Mouse (Mus musculus): ENCODE measurements around the gene Mtch1.
"Not testable (repeated sequence)": the region's sequence is repeated elsewhere in the genome, so short reads cannot be mapped to it uniquely, and the experiment has no call there.

Gene Mtch1

DNA sequence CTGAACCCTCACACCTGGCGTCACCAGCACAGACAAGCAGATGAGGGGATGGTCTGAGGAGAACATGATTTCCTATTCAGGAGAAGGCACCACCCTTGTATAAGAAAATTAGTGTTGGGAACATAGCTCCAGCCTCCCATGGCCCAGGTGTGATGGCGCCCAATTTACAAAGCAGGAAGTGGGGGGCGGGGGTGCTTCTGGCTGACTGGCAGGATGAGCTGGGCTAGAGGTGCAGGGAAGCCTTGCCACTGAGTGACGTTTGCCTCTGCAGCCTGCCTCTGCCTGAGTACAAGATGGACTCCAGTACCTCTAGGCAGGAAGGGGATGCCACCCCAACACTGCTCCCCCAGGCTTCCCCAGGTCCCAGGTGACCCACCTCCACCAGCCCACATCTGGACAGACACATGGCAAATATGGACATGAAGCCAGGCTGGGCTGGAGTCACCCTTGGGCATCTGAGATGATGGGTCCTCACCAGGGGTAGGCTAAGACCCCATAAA, 15.5 kb downstream of the Mtch1 start:
- no peak for DNase-seq

DNA sequence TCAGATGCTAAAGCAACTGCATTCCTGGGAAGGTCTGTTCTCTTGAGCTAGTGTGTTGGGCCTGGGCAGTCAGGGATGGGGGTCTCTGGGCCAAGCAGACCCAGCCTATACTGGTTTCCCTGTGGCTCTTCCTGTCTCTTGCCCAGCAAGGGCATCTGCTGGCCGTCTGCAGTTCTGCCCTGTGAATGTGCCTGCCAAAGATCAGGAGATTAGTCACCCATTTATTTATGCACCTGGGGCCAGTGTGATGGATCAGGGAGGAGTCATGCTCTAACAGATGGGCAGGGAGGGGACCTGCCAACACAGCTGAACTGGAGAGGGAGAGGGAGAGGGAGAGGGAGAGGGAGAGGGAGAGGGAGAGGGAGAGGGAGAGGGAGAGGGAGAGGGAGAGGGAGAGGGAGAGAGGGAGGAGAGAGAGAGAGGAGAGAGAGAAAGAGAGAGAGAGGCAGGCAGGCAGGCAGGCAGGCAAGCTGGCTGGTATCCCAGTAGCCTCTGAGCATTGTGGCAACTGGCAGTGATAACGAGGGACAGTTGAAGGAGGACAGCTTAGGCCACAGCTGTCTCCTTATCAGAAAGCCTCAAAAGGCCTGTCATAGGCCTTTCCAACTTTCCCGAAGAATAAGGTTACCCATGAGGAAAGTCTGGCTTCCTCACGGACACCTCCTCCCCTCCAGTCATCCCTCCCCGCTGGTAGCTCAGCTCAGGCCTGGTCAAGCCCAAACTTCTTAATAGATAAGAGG, 16.9 kb downstream of the Mtch1 start:
- DNase-seq, result peak; percentile 57

GRCm38 (mm10) chr17:29330221-29330620, 17.5 kb downstream of the Mtch1 start:
- DNase-seq, result no peak

GRCm38 (mm10) chr17:29327691-29328090, 20.0 kb downstream of the Mtch1 start:
- no peak for DNase-seq

DNA sequence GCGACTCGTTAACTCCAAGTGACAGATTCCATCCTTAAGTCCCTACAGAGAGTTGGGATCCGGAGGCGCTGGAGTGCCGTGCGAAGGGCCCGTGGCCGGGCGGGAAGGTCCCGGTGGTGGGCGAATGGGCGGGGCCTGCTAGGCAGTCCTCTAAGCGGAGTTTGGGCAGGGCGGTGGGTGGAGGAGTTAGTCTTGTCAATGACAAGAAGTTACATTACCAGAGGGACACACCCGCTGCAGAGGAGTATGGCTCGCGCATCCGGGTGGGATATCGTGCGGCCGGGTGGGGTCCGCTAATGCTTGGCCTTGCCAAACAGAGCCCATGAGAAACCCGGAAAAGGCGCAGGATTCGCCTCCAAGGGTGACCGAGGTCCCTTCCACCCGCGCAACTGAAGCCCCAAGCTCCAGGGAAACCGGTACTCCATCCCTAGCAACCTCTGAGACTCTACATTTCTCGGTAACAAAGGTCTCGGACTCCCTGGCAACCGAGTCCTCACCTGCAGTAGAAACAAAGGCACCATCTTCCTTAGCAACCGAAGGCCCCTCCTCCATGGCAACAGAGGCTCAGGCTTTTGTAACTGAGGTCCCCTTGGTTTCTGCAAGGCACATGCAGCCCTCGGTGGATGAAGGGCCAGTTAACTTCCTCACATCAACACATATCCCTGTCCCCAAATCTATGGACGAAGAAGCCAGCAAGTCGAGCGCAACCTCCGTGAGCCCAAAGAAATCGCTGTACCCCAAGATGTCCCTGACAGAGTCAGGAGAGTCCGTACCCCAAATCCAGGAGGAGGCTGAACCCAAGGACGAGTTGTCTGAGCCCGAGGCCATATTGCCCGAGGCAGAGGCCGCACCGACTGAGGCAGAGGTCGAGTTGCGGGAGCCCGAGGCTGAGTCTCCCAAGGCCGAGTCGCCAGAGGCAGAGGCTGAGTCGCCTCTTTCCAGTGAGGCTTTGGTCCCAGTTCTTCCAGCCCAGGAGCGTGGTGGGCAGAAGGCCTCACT, 20.9 kb downstream of the Mtch1 start:
- peak; percentile 48 for DNase-seq

- no peak for DNase-seq
Observed at GRCm38 (mm10) chr17:29325831-29326230, 21.9 kb downstream of the Mtch1 start.

DNA sequence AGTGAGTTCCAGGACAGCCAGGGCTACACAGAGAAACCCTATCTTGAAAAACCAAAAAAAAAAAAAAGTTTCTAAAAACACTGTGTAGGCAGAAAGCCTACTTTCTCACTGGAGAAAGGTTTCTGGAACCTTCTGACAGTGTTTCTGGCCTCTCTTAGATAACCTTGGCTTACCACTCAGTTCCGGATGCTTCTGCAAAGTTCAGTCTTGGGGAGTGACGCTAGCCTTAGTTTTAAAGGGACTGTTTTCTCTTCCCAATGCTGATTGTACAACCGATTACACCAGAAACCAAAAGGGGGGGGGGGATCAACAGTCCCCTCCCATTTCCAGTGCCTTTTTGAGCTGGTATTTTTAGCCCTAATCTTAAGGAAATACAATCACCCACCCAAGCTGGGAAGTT, 24.1 kb downstream of the Mtch1 start:
- no peak for DNase-seq

DNA sequence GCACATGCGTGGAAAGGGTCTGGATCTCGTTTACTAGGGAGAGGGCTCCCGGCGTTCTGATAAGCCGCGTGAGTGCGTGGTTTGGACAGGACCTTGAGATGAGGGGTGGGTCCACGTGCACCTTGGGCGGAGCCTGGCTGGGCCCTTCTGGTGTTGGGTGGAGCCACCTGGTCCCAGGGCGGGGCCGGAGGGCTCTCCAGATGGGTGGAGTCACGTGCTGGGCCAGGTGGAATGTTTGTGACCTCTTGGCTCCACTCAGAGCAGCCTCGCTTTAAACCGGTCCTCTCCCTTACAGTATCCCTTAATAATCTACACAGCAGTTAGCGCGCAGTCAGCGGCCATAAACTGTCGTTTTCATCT, 25.2 kb downstream of the Mtch1 start:
- peak; percentile 69 for DNase-seq

GRCm38 (mm10) chr17:29321765-29322602, 25.8 kb downstream of the Mtch1 start:
- no peak for DNase-seq

DNA sequence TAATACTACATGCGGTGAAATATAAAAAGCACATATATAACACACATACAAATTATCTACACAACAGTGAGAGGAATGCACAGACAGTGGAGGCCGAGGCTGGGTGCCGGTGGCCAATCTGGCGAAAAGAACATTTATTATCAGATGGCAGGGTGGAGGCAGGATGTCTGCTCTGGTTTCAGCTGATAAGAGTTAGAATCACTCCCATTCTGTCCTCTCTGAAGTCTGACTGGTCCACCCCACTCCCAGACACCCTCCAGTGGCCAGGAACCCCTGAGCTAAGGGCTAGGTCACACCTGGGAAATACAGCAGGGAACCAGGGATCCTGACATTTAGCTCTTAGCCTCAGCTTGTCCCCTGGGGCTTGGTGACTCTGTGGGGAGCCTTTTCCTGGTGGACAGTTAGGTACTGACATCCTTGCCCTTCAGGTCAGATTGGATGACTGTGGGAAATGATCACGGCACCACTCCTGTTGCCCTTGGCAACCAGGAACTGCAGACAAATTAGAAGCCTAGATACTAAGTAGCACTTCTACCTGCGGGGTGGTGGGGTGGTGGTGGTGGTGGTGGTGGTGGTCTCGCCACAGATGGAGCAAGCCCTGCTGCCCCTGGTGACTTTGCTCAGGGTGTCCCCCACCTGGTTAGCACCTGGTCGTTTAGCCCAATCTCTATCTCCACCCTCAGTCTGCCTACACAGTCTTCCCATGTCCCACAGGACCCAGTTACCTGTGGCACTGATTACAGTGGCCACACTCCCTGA, 27.7 kb downstream of the Mtch1 start:
- DNase-seq, result no peak

DNA sequence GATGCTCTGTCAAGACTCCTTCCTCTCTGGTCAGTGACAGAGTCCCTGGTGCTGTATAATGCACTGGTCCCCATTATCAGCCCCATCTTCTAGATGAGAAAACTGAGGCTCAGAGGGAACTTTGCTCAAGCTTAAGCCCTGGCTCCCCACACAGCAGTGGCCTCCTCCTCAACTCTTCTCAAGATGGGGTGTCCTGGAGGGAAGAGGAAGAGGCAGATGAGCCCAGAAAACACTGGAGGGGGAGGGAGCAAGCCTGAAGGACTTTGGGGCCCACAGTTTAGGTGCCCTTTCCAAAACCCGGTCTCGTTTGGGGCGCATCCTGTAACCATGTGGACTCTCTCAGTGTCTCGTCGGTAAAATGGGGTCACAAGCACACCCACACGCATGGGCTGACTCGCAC, 28.3 kb downstream of the Mtch1 start:
- no peak for DNase-seq

- no peak for DNase-seq
Observed at GRCm38 (mm10) chr17:29318731-29319250, 28.9 kb downstream of the Mtch1 start.

GRCm38 (mm10) chr17:29317380-29317779, 30.4 kb downstream of the Mtch1 start, which contains the start of gene Pi16:
Gene Pi16 (plus strand): TSS chr17:29317680.
- DNase-seq, result not testable (repeated sequence)

GRCm38 (mm10) chr17:29316891-29317290, 30.8 kb downstream of the Mtch1 start:
- no peak for DNase-seq

DNA sequence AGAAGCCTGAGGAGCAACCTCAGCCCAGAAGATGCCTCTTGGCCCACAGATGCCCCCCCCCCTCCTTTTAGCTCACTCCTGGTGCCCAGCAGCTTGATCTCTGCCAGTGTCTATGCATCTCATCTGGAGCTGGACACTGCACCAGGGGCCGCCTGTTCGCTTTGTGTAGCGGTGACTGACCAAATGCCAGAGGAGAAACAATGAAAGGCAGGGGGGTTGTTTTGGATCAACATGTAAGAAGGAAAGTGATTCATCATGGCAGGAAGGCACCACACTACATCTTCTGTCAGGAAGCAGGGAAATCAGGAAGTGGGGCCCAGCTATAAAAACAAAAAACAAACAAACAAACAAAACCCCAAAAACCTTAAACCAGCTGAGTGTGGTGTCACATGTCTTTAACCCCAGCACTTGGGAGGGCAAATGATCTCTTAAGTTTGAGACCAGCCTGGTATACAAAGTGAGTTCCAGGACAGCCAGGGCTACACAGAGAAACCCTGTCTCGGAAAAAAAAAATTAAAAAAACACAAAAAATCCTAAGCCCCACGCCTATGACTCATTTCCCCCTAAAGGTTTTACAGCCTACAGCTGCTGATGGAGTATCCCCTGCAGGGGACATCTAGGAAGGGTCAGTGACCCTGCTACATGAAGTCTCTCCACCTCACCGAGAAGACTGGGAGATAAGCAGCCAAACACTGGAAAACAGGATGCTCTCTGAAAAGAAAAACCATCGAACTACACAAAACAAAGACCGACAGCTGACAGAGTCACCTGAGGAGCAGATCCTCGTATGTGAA, 31.9 kb downstream of the Mtch1 start:
- peak; percentile 55 for DNase-seq

DNA sequence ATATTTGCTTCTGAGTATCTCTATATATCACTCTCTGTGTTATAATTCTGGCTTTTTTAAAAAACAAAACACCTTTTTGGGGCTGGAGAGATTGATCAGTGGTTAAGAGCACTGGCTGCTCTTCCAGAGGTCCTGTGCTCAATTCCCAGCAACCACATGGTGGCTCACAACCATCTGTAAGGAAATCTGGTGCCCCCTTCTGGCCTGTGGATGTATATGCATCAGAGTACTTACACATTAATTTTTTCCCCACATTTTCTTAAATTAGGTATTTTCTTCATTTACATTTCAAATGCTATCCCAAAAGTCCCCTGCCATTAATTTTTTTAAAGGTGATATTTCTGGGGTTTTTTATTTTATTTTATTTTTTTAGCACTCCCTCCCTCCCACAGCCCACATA, 34.4 kb downstream of the Mtch1 start:
- DNase-seq, result no peak

GRCm38 (mm10) chr17:29312082-29312481, 35.7 kb downstream of the Mtch1 start:
- DNase-seq, result no peak

- no peak for DNase-seq
Observed at GRCm38 (mm10) chr17:29311602-29312001, 36.1 kb downstream of the Mtch1 start.

GRCm38 (mm10) chr17:29310056-29310623, 37.6 kb downstream of the Mtch1 start:
- no peak for DNase-seq

DNA sequence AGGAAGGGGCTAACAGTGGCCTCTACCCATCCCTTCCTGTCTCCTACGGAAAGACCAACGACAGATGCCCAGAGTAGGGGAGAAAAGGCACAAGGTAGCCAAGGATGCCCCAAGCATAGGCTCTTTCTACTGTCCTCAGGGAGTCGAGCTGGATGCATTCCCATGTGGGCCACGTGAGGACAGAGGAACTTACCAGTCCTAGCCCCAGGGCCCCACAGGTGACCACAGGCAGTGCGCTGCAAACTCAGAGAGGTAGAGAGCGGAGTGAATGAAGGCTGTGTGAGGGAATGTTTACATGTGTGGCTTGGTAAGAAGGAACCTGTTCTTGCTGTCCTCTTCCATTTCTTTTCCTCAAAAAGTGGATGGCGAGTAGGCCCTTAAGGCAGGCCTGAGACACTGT, 41.9 kb downstream of the Mtch1 start:
- DNase-seq, result no peak
